Mouse (Mus musculus) liver, adult 2 months (tissue): ENCODE results near the gene Taf4. TPM values are rescaled to one million over a fixed set of nuclear protein-coding genes. Genes with fewer than 3 reads are reported as not detected.

Source experiments
- DNase-seq: peaks from one replicate; pipeline ENCODE4 v3.0.0-alpha.2; 2011; ENCODE audit warnings: low read depth, low spot score; ENCODE audit errors: extremely low read depth
- H3K27ac ChIP-seq: fragments of 200-500 bp; replicated peaks from 2 replicates; pipeline ENCODE4 v1.5.1; 2012; ENCODE audit warnings: low read depth, mild to moderate bottlenecking, control low read depth, inconsistent platforms, low read length; ENCODE audit not compliant: insufficient read depth
- H3K27me3 ChIP-seq: fragments of 200-500 bp; 2 replicates; pipeline ENCODE4 v1.6.1; 2012; ENCODE audit warnings: mild to moderate bottlenecking, moderate library complexity, low read length, inconsistent platforms; ENCODE audit not compliant: control insufficient read depth, insufficient read depth
- H3K36me3 ChIP-seq: fragments of 200-500 bp; 2 replicates; pipeline ENCODE4 v1.6.1; 2012; ENCODE audit warnings: low read length, inconsistent platforms; ENCODE audit not compliant: control insufficient read depth, insufficient read depth
- H3K4me1 ChIP-seq: fragments of 200-500 bp; 2 replicates; pipeline ENCODE4 v1.6.1; 2011; ENCODE audit warnings: low read length; ENCODE audit not compliant: control insufficient read depth, insufficient read depth
- H3K4me3 ChIP-seq: fragments of 200-500 bp; 2 replicates; pipeline ENCODE4 v1.5.1; 2011; ENCODE audit warnings: low read depth, mild to moderate bottlenecking, control low read depth, low read length, moderate library complexity; ENCODE audit not compliant: insufficient read depth
- H3K79me2 ChIP-seq: fragments of 200-500 bp; 2 replicates; pipeline ENCODE4 v1.6.1; 2012; ENCODE audit warnings: inconsistent platforms, mild to moderate bottlenecking, low read length, moderate library complexity; ENCODE audit not compliant: control insufficient read depth, insufficient read depth
- H3K9ac ChIP-seq: fragments of 200-500 bp; 2 replicates; pipeline ENCODE4 v1.6.1; 2012; ENCODE audit warnings: low read depth, mild to moderate bottlenecking, control low read depth, inconsistent platforms, low read length
- CTCF ChIP-seq: fragments of 200-500 bp; IDR thresholded peaks from 2 replicates; pipeline ENCODE4 v1.5.1; 2011; ENCODE audit warnings: low read depth, low read length, control low read depth
- POLR2A ChIP-seq: fragments of 200-500 bp; IDR thresholded peaks from 2 replicates; pipeline ENCODE4 v1.6.1; 2011; ENCODE audit warnings: low read length, control low read depth; ENCODE audit not compliant: insufficient read depth; ENCODE audit errors: extremely low read depth
- WGBS: fragments of 180-500 bp; shearing (Covaris S2); methylation state at CpG from one replicate; pipeline ENCODE4 v1.1.7; 2018; 5-methylcytosine and 5-hydroxymethylcytosine counted together
- polyA plus RNA-seq: library from polyadenylated mRNA; depleted of rRNA; stranded (reverse); fragments of >200 nt; gene quantifications from 2 replicates; pipeline ENCODE4 v1.2.3, GENCODE M21; 2012
- total RNA-seq: library from RNA; depleted of rRNA; stranded (reverse); fragments of >200 nt; gene quantifications from 2 replicates; pipeline ENCODE4 v1.2.3, GENCODE M21; 2014

The Taf4 gene
- total and polyA plus RNA-seq, 2 experiments, result 4.0 to 4.3 TPM

DNA sequence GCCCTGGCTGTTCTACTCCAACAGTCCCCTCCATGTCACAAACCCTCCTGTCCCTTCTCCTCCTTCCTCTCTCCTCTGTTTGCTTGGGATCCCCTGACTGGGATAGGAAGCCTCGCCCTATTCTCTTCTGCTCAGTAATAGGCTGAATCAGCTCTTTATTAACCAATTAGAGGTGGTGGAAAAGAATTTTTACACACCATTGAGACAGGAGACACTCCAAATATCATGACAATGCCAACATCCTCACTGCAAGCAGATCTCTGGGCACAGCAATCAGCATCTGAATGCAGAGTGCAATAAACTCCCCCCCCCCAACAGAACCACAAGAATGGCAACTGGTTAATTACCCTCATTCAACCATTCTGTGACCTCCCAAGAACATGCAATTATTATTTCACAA is 12.7 kb upstream of the Taf4 start:
- Histone ChIP-seq H3K9ac (no peak overlapping the region), H3K27ac (no peak overlapping the region), H3K4me3 (no peak overlapping the region), H3K4me1 (no peaks in the 10 kb centered on the region), H3K27me3 (no peaks in the 10 kb centered on the region), H3K36me3 (no peaks in the 10 kb centered on the region), H3K79me2 (no peaks in the 10 kb centered on the region)
- WGBS, result 96% methylated on average over 1 of the region's 1 CpGs
- TF ChIP-seq POLR2A (no peak), CTCF (no peak)
- DNase-seq, result no peak

DNA sequence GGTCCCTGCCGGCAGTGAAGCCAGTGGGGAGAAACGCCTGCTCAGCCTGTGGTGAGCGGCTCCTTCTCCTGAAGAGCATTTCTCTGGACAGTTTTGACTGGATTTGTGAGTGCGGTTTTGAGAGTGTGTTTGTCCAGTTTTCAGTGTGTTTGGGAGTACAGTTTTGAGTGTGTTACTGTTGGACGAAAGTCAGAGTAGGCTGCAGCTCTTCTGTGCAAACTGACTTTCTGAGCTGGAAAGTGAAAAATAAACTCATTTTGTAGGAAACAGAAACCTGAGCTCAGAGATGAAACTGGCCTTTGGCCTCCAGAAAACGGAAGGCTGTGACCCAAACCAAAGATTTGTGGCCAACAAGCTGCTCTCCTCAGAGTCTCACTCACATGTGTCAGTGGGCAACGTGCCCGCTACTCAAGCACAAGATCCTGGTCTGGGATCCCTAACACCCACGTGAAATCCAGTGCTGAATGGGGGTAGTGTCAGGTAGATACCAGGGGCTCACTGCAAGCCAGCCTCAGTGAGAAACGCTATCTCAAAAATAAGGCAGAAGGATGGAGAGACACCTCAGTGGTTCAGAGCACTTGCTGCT is 10.1 kb upstream of the Taf4 start:
- Histone ChIP-seq H3K36me3 (no peaks in the 10 kb centered on the region), H3K4me3 (no peak overlapping the region)
- 79% methylated on average over 10 of the region's 10 CpGs for WGBS

GRCm38 (mm10) chr2:179985695-179986094 is 9.2 kb upstream of the Taf4 start:
- no peak for DNase-seq
- no peaks in the 10 kb centered on the region for H3K4me1 ChIP-seq

More for the DNA sequence above, 10.1 kb upstream of the Taf4 start:
- Histone ChIP-seq H3K9ac (no peak overlapping the region), H3K79me2 (no peaks in the 10 kb centered on the region), H3K27me3 (no peaks in the 10 kb centered on the region), H3K27ac (no peak overlapping the region), H3K4me1 (no peaks in the 10 kb centered on the region)
- no peak for TF ChIP-seq CTCF
- TF ChIP-seq POLR2A, result no peak
- no peak for DNase-seq

DNA sequence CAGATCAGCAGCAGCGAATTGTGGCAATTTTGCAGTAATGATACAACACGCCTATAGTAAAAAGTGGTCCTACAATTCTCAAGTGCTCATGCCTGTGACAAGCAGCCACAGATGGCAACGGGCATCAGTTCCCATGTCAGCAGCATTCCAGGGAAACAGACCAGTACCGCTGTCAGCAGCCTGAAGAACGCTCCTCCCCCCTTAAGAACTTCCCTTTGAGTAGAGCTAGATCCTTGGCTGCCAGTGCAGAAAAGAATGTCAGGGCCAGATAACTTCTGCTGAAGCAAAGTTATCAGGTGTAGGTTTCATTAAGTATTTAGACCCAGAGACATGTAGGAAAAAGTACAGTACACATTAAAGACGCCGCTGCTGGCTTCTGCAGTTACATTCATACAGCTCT is 8.4 kb upstream of the Taf4 start:
- H3K27me3 ChIP-seq, result no peaks in the 10 kb centered on the region
- no peak overlapping the region for H3K27ac ChIP-seq
- WGBS, result 74% methylated on average over 7 of the region's 7 CpGs
- H3K4me1 ChIP-seq, result no peaks in the 10 kb centered on the region
- H3K4me3 ChIP-seq, result no peak overlapping the region
- no peak overlapping the region for H3K9ac ChIP-seq
- TF ChIP-seq CTCF (no peak), POLR2A (no peak)
- no peaks in the 10 kb centered on the region for H3K79me2 ChIP-seq
- no peak for DNase-seq
- no peaks in the 10 kb centered on the region for H3K36me3 ChIP-seq

More at GRCm38 (mm10) chr2:179985695-179986094, 9.2 kb upstream of the Taf4 start:
- no peak overlapping the region for H3K4me3 ChIP-seq
- H3K27me3 ChIP-seq, result no peaks in the 10 kb centered on the region
- H3K36me3 ChIP-seq, result no peaks in the 10 kb centered on the region
- no peak overlapping the region for H3K27ac ChIP-seq
- no peak for TF ChIP-seq CTCF
- TF ChIP-seq POLR2A, result no peak
- H3K79me2 ChIP-seq, result no peaks in the 10 kb centered on the region
- no peak overlapping the region for H3K9ac ChIP-seq
- WGBS, result 95% methylated on average over 1 of the region's 1 CpGs

DNA sequence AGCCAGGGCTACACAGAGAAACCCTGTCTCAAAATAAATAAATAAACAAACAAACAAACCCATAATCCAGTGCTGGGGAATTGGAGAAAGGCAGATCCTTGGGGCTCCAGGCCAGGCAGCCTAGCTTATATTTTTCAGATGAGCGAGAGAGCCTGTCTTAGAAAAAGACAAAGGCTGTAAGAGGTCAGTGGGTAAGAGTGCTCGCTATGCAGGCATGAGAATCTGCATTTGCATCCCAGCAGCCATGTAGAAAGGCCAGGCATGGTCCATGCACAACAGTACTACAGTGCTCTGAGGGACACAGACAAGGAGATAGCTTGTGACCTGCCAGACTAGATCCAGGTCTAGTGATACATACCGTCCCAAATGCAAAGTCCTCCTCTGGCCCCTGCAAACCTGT is 6.3 kb upstream of the Taf4 start:
- WGBS, result 94% methylated on average over 3 of the region's 3 CpGs
- no peaks in the 10 kb centered on the region for H3K79me2 ChIP-seq
- no peaks in the 10 kb centered on the region for H3K27me3 ChIP-seq
- no peak for DNase-seq
- no peak overlapping the region for H3K9ac ChIP-seq
- H3K4me3 ChIP-seq, result no peak overlapping the region
- no peaks in the 10 kb centered on the region for H3K4me1 ChIP-seq
- H3K36me3 ChIP-seq, result no peaks in the 10 kb centered on the region
- H3K27ac ChIP-seq, result no peak overlapping the region
- TF ChIP-seq POLR2A (no peak), CTCF (no peak)

GRCm38 (mm10) chr2:179980616-179981015 is 4.2 kb upstream of the Taf4 start:
- no peaks in the 10 kb centered on the region for H3K36me3 ChIP-seq

More at GRCm38 (mm10) chr2:179980616-179981015, 4.2 kb upstream of the Taf4 start:
- Histone ChIP-seq H3K4me1 (peaks cover 3% of the 10 kb centered on the region; the same call in 1 of the 2 replicates), H3K27me3 (no peaks in the 10 kb centered on the region), H3K79me2 (no peaks in the 10 kb centered on the region), H3K4me3 (no peak overlapping the region), H3K27ac (no peak overlapping the region), H3K9ac (no peak overlapping the region)
- DNase-seq, result no peak
- TF ChIP-seq POLR2A (no peak), CTCF (no peak)
- WGBS, result 64% methylated on average over 4 of the region's 4 CpGs
